Mouse (Mus musculus) embryonic facial prominence, embryonic 15.5 days (tissue): ENCODE measurements at regions not wholly inside any gene's neighbourhood (a gene's known extent, or its start where the extent isn't known, plus 50 kb on each side); places are given as distances from the start of the nearest gene placed in this dataset.
"Not testable (repeated sequence)": the region's sequence is repeated elsewhere in the genome, so short reads cannot be mapped to it uniquely, and the experiment has no call there.

Experiments
- ATAC-seq: fragments of 200-750 bp; cut with Nextera tagmentation; 2 replicates; pipeline ENCODE4 v1.8.0; 2017; ENCODE audit warnings: low read depth, moderate TSS enrichment; ENCODE audit not compliant: insufficient number of reproducible peaks, low FRiP score, low TSS enrichment
- H3K27ac ChIP-seq: fragments of 300-500 bp; sonication (generic); replicated peaks from 2 replicates; pipeline ENCODE4 v1.5.1; 2015; ENCODE audit warnings: mild to moderate bottlenecking, inconsistent platforms
- H3K27me3 ChIP-seq: fragments of 300-500 bp; sonication (generic); 2 replicates; pipeline ENCODE4 v1.6.1; 2015; ENCODE audit warnings: inconsistent platforms
- H3K36me3 ChIP-seq: fragments of 300-500 bp; sonication (generic); 2 replicates; pipeline ENCODE4 v1.6.1; 2015; ENCODE audit warnings: mild to moderate bottlenecking, inconsistent platforms
- H3K4me1 ChIP-seq: fragments of 300-500 bp; sonication (generic); 2 replicates; pipeline ENCODE4 v1.6.1; 2015; ENCODE audit warnings: inconsistent platforms
- H3K4me2 ChIP-seq: fragments of 300-500 bp; sonication (generic); replicated peaks from 2 replicates; pipeline ENCODE4 v1.6.1; 2015; ENCODE audit warnings: mild to moderate bottlenecking, inconsistent platforms
- H3K4me3 ChIP-seq: fragments of 300-500 bp; sonication (generic); replicated peaks from 2 replicates; pipeline ENCODE4 v1.5.1; 2015; ENCODE audit warnings: mild to moderate bottlenecking, inconsistent platforms
- H3K9ac ChIP-seq: fragments of 300-500 bp; sonication (generic); 2 replicates; pipeline ENCODE4 v1.6.1; 2015; ENCODE audit warnings: inconsistent platforms
- H3K9me3 ChIP-seq: fragments of 300-500 bp; sonication (generic); replicated peaks from 2 replicates; pipeline ENCODE4 v1.6.1; 2016; ENCODE audit warnings: inconsistent platforms
- whole genome bisulfite sequencing: fragments of 180-500 bp; shearing (Covaris S2); methylation state at CpG from one replicate; pipeline ENCODE4 v1.1.7; 2015; 5-methylcytosine and 5-hydroxymethylcytosine counted together

DNA sequence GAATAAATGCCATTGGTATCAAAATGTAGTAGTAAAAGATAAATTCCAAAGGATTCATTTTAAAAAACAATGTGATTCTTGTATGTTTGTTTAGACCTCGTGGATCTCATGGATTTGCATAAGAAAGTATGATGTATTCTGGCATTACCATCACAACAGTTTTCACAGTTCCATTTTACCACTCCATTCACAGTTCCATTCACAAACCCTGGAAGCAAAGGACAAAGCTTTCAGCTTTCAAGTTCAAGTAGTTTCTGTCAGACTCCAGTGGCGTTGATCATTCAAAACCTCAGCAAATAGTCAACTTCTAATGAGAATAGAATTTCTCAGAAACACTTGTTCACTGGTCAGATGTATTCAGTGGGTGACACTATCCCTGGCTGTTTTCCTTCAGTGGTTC, 1157.9 kb upstream of the Cntn5 start:
- H3K27me3 ChIP-seq, result no peaks in the 10 kb centered on the region
- no peak overlapping the region for H3K27ac ChIP-seq
- WGBS, result 51% methylated on average over 2 of the region's 2 CpGs
- no peak for ATAC-seq
- H3K4me3 ChIP-seq, result no peak overlapping the region
- H3K4me2 ChIP-seq, result no peak overlapping the region
- H3K36me3 ChIP-seq, result no peaks in the 10 kb centered on the region
- H3K9me3 ChIP-seq, result no peaks in the 10 kb centered on the region
- no peak overlapping the region for H3K9ac ChIP-seq
- H3K4me1 ChIP-seq, result no peaks in the 10 kb centered on the region

DNA sequence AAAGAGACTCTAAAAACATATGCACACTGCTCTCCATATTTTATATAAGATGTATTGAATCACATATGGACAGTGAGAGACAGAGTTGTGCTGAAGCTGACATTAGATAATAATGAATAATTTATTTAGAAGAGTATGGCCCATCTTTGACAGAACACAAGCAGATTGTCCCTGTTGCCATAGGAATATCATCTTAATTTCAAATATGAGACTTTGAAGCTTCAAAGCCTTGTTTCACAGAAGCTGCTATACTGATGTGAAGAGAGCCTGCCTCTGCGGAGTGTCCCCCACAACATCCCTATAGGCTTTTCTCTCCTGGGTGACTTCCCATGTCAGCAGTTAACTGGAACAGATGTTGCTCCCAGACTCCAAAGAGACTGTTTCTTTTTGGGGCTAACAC, 1147.9 kb upstream of the Cntn5 start:
- Histone ChIP-seq H3K4me3 (no peak overlapping the region), H3K9ac (no peak overlapping the region), H3K36me3 (no peaks in the 10 kb centered on the region), H3K27me3 (no peaks in the 10 kb centered on the region), H3K9me3 (no peaks in the 10 kb centered on the region), H3K4me2 (no peak overlapping the region), H3K4me1 (no peaks in the 10 kb centered on the region), H3K27ac (no peak overlapping the region)
- 78% methylated on average over 1 of the region's 1 CpGs for WGBS
- no peak for ATAC-seq

DNA sequence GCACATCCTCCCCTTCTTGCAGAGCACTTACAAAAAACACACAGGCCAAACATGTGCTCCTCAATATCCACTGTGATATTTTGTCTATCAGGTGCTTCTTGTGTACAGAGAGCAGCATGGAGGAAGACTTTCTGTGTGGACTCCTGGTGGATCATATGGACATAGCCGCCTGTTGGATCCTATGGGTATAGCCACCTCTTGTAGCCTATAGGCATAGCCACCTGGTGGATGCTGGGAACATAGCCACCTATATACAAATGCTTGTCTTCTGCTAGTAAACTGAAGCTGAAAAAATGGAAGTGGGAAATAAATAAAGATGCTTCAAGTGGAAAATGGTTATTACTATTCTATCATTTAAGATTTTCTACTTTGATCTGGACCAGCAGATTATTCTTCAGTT, 1111.4 kb upstream of the Cntn5 start:
- H3K4me3 ChIP-seq, result no peak overlapping the region
- H3K36me3 ChIP-seq, result no peaks in the 10 kb centered on the region
- H3K27ac ChIP-seq, result no peak overlapping the region
- no peaks in the 10 kb centered on the region for H3K4me1 ChIP-seq
- no peak overlapping the region for H3K9ac ChIP-seq
- no peaks in the 10 kb centered on the region for H3K27me3 ChIP-seq
- no peak overlapping the region for H3K4me2 ChIP-seq
- WGBS, result 73% methylated on average over 1 of the region's 1 CpGs
- H3K9me3 ChIP-seq, result no peaks in the 10 kb centered on the region
- ATAC-seq, result no peak

- Histone ChIP-seq H3K4me3 (no peak overlapping the region), H3K9me3 (no peaks in the 10 kb centered on the region), H3K36me3 (no peaks in the 10 kb centered on the region), H3K27me3 (no peaks in the 10 kb centered on the region), H3K4me1 (no peaks in the 10 kb centered on the region), H3K27ac (no peak overlapping the region), H3K4me2 (no peak overlapping the region), H3K9ac (no peak overlapping the region)
- WGBS, result 35% methylated on average over 2 of the region's 2 CpGs
- no peak for ATAC-seq
These were observed 1094.0 kb upstream of the Cntn5 start for GRCm38 (mm10) chr9:11998580-11998979.

DNA sequence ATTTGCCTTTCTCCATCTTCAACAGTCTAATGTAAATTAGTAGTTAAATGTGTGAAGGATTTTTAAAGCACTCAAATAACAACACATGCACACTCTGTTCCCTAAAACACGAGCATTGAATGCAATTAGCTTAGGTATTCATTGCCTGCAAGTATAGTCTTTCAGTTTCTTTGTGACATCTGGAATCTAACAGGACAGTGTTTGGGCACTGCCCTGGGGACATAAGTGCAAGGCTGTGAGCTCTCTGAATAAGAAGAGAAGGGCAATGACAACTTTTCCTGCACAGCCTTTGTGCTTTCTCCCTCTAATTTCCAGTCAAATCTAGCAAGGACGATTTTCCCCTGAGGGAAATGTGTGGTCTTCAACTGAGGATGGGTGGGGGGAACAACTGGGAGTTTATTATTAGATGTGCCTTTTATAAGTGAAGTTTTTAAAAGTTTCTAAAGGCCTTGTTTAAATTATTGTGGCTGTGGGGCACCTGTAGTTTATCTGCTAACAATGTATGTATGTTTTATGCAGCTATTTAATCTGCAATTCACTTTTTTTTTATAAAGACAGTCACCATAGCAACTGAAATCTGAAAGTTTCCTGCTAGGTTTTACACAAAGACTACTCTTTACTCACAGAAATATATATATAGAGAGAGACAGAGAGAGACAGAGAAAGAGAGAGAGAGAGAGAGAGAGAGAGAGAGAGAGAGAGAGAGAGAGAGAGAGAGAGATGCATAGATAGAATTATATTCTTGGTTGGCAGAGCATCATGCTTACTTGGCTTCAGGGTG, 1077.7 kb upstream of the Cntn5 start:
- Histone ChIP-seq H3K27me3 (no peaks in the 10 kb centered on the region), H3K4me1 (no peaks in the 10 kb centered on the region), H3K4me2 (no peak overlapping the region), H3K36me3 (no peaks in the 10 kb centered on the region), H3K27ac (no peak overlapping the region), H3K9me3 (no peaks in the 10 kb centered on the region), H3K9ac (no peak overlapping the region), H3K4me3 (no peak overlapping the region)
- 7% methylated on average over 2 of the region's 2 CpGs for WGBS
- no peak for ATAC-seq

GRCm38 (mm10) chr9:11940691-11941480, 1036.3 kb upstream of the Cntn5 start:
- H3K27ac ChIP-seq, H3K9me3 ChIP-seq, ATAC-seq, H3K4me3 ChIP-seq, H3K27me3 ChIP-seq, H3K4me1 ChIP-seq, H3K4me2 ChIP-seq, H3K36me3 ChIP-seq, H3K9ac ChIP-seq: not testable (repeated sequence)
- WGBS, result 57% methylated on average over 7 of the region's 7 CpGs

DNA sequence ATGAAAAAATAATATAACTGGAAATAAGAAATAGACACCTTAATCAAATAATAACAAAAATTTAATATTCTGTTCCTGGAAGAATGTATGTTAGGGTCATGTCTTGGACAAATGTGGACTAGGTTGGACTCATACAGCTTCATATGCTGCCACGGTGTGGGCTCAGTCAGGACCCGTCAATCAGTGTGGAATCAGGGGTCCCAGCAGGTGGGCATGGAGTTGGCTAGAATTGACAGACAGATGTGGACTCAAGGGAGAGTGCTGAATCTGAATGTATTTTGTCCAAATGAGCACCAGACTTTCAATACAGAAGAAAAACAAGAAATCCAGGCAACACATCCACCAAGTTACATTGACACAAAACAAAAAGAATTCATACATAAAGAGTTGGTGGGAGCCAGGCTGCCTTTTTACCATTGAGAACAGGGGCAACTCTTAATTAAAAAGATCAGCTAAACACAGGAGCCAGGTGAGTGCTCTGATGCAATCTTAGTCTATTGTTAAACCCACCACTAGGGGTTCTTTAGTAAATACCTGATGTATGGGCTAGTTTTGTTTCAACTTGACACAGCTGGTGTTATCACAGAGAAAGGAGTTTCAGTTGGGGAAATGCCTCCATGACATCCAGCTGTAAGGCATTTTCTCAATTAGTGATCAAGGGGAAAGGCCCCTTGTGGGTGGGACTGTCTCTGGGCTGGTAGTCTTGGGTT, 1035.4 kb upstream of the Cntn5 start:
- Histone ChIP-seq H3K4me2 (no peak overlapping the region), H3K27me3 (no peaks in the 10 kb centered on the region), H3K36me3 (no peaks in the 10 kb centered on the region), H3K27ac (no peak overlapping the region), H3K4me3 (no peak overlapping the region), H3K4me1 (no peaks in the 10 kb centered on the region), H3K9ac (no peak overlapping the region), H3K9me3 (no peaks in the 10 kb centered on the region)
- ATAC-seq, result no peak
- 49% methylated on average over 2 of the region's 2 CpGs for WGBS

DNA sequence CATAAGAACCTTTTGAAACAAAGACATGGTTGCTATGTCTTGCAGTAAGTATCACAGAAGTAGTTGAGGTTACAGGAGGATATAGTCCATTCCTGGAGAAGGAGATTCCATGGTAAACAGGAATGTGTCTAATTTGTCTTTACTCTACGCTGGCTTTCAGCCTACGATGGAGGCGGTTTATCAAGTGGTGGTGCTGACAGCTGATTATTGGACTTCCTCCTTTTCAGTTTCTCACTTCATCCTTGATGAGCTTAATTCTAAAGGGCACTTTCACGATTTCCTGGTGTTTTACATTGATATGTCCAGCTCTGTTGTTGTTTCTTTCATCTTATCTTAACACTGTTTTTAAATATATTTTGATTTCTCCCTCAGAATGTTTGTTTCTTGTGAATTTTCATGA, 1020.9 kb upstream of the Cntn5 start:
- H3K36me3 ChIP-seq, result no peaks in the 10 kb centered on the region
- H3K9me3 ChIP-seq, result no peaks in the 10 kb centered on the region
- H3K9ac ChIP-seq, result no peak overlapping the region
- ATAC-seq, result no peak
- H3K27ac ChIP-seq, result no peak overlapping the region
- no peak overlapping the region for H3K4me3 ChIP-seq
- 79% methylated on average over 4 of the region's 4 CpGs for WGBS
- no peaks in the 10 kb centered on the region for H3K4me1 ChIP-seq
- H3K4me2 ChIP-seq, result no peak overlapping the region
- no peaks in the 10 kb centered on the region for H3K27me3 ChIP-seq

GRCm38 (mm10) chr9:11923591-11924355, 1019.2 kb upstream of the Cntn5 start:
- whole genome bisulfite sequencing, result 83% methylated on average over 3 of the region's 3 CpGs
- not testable (repeated sequence) for H3K27me3 ChIP-seq

DNA sequence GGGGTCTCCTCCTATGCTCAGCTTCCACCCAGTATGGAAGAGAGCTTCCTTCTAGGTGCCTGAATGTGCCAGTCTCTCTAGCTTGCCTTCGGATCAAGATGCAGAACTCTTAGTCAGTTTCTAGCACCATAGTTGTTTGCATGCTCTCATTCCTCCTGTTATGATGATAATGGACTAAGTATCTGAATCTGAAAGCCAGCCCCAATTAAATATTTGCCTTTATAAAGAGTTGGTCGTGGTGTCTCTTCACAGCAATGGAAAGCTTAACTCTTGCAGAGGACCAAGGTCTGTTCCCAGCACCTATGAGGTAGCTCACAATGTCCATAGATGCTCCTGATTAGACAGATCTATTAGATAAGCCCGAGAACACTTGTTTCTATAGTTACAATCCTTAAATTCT, 1015.7 kb upstream of the Cntn5 start:
- Histone ChIP-seq H3K27ac (no peak overlapping the region), H3K27me3 (no peaks in the 10 kb centered on the region), H3K9me3 (no peaks in the 10 kb centered on the region), H3K36me3 (no peaks in the 10 kb centered on the region), H3K9ac (no peak overlapping the region), H3K4me2 (no peak overlapping the region), H3K4me1 (no peaks in the 10 kb centered on the region), H3K4me3 (no peak overlapping the region)
- 62% methylated on average over 3 of the region's 3 CpGs for WGBS
- ATAC-seq, result no peak

More at GRCm38 (mm10) chr9:11923591-11924355, 1019.2 kb upstream of the Cntn5 start:
- H3K27ac ChIP-seq, H3K9ac ChIP-seq, H3K9me3 ChIP-seq, H3K36me3 ChIP-seq, H3K4me1 ChIP-seq, ATAC-seq, H3K4me3 ChIP-seq, H3K4me2 ChIP-seq: not testable (repeated sequence)

- ATAC-seq, result no peak
- H3K4me3 ChIP-seq, result no peak overlapping the region
- no peaks in the 10 kb centered on the region for H3K4me1 ChIP-seq
- no peak overlapping the region for H3K9ac ChIP-seq
- no peaks in the 10 kb centered on the region for H3K27me3 ChIP-seq
- no peaks in the 10 kb centered on the region for H3K36me3 ChIP-seq
- 65% methylated on average over 1 of the region's 1 CpGs for WGBS
- H3K27ac ChIP-seq, result no peak overlapping the region
- H3K4me2 ChIP-seq, result no peak overlapping the region
- no peaks in the 10 kb centered on the region for H3K9me3 ChIP-seq
These were observed 993.7 kb upstream of the Cntn5 start for GRCm38 (mm10) chr9:11898232-11898631.
